Mouse (Mus musculus): ENCODE measurements around the gene C1rl. TPM values are rescaled to one million over a fixed set of nuclear protein-coding genes. Genes with fewer than 3 reads are reported as not detected.

The C1rl gene
- polyA plus RNA-seq, 1 experiment from 2014 or later, result 0.38 TPM

GRCm38 (mm10) chr6:124449668-124450383 is 43.1 kb upstream of the C1rl start:
- Histone ChIP-seq H3K4me1 (ENCODE audit: control insufficient read depth, insufficient read depth, low read length) (no peaks in the 10 kb centered on the region), H3K4me2 (ENCODE audit: low read depth, low read length) (no peak overlapping the region), H3K9ac (replicated peaks; ENCODE audit: low read length) (no peak overlapping the region), H3K4me3 (ENCODE audit: low read depth, low read length) (no peak overlapping the region), H3K9me3 (replicated peaks; ENCODE audit: control insufficient read depth, low read length) (no peaks in the 10 kb centered on the region), H3K27me3 (ENCODE audit: control insufficient read depth, insufficient read depth, low read length) (no peaks in the 10 kb centered on the region), H3K36me3 (replicated peaks; ENCODE audit: control insufficient read depth, insufficient read depth, low read depth, low read length) (no peaks in the 10 kb centered on the region), H3K27ac (replicated peaks; ENCODE audit: low read depth, low read length) (no peak overlapping the region)
- ATAC-seq (replicated peaks; ENCODE audit: insufficient number of reproducible peaks, low FRiP score, low TSS enrichment, low read depth), result no peak
- WGBS, result 81% methylated on average over 18 of the region's 18 CpGs
- no peak for DNase-seq (ENCODE audit: low spot score)

- no peak overlapping the region for H3K4me2 ChIP-seq (ENCODE audit: low read depth, low read length)
- DNase-seq (ENCODE audit: low spot score), result no peak
- H3K4me1 ChIP-seq (ENCODE audit: control insufficient read depth, insufficient read depth, low read length), result no peaks in the 10 kb centered on the region
- H3K36me3 ChIP-seq (replicated peaks; ENCODE audit: control insufficient read depth, insufficient read depth, low read depth, low read length), result no peaks in the 10 kb centered on the region
- H3K4me3 ChIP-seq (ENCODE audit: low read depth, low read length), result no peak overlapping the region
- no peaks in the 10 kb centered on the region for H3K9me3 ChIP-seq (replicated peaks; ENCODE audit: control insufficient read depth, low read length)
- ATAC-seq (replicated peaks; ENCODE audit: insufficient number of reproducible peaks, low FRiP score, low TSS enrichment, low read depth), result no peak
- 74% methylated on average over 3 of the region's 3 CpGs for WGBS
- no peaks in the 10 kb centered on the region for H3K27me3 ChIP-seq (ENCODE audit: control insufficient read depth, insufficient read depth, low read length)
- H3K27ac ChIP-seq (replicated peaks; ENCODE audit: low read depth, low read length), result no peak overlapping the region
- no peak overlapping the region for H3K9ac ChIP-seq (replicated peaks; ENCODE audit: low read length)
These were observed 40.9 kb upstream of the C1rl start for GRCm38 (mm10) chr6:124451995-124452394.

GRCm38 (mm10) chr6:124453756-124454155 is 39.2 kb upstream of the C1rl start:
- no peaks in the 10 kb centered on the region for H3K4me1 ChIP-seq (ENCODE audit: control insufficient read depth, insufficient read depth, low read length)
- H3K27ac ChIP-seq (replicated peaks; ENCODE audit: low read depth, low read length), result no peak overlapping the region
- no peaks in the 10 kb centered on the region for H3K36me3 ChIP-seq (replicated peaks; ENCODE audit: control insufficient read depth, insufficient read depth, low read depth, low read length)
- ATAC-seq (replicated peaks; ENCODE audit: insufficient number of reproducible peaks, low FRiP score, low TSS enrichment, low read depth) (no peak), DNase-seq (ENCODE audit: low spot score) (peak; percentile 7)
- no peaks in the 10 kb centered on the region for H3K27me3 ChIP-seq (ENCODE audit: control insufficient read depth, insufficient read depth, low read length)
- whole genome bisulfite sequencing, result 50% methylated on average over 4 of the region's 4 CpGs
- H3K9me3 ChIP-seq (replicated peaks; ENCODE audit: control insufficient read depth, low read length), result no peaks in the 10 kb centered on the region
- no peak overlapping the region for H3K4me2 ChIP-seq (ENCODE audit: low read depth, low read length)
- H3K9ac ChIP-seq (replicated peaks; ENCODE audit: low read length), result no peak overlapping the region
- H3K4me3 ChIP-seq (ENCODE audit: low read depth, low read length), result no peak overlapping the region

- Histone ChIP-seq H3K4me3 (ENCODE audit: low read depth, low read length) (no peak overlapping the region), H3K36me3 (replicated peaks; ENCODE audit: control insufficient read depth, insufficient read depth, low read depth, low read length) (no peaks in the 10 kb centered on the region), H3K4me2 (ENCODE audit: low read depth, low read length) (no peak overlapping the region), H3K9ac (replicated peaks; ENCODE audit: low read length) (no peak overlapping the region), H3K27me3 (ENCODE audit: control insufficient read depth, insufficient read depth, low read length) (no peaks in the 10 kb centered on the region), H3K27ac (replicated peaks; ENCODE audit: low read depth, low read length) (no peak overlapping the region), H3K9me3 (replicated peaks; ENCODE audit: control insufficient read depth, low read length) (no peaks in the 10 kb centered on the region), H3K4me1 (ENCODE audit: control insufficient read depth, insufficient read depth, low read length) (no peaks in the 10 kb centered on the region)
- WGBS, result 85% methylated on average over 5 of the region's 5 CpGs
- no peak for DNase-seq (ENCODE audit: low spot score)
- ATAC-seq (replicated peaks; ENCODE audit: insufficient number of reproducible peaks, low FRiP score, low TSS enrichment, low read depth), result no peak
These were observed 36.7 kb upstream of the C1rl start for GRCm38 (mm10) chr6:124456243-124456642.

GRCm38 (mm10) chr6:124457827-124458226 is 35.1 kb upstream of the C1rl start:
- Histone ChIP-seq H3K36me3 (replicated peaks; ENCODE audit: control insufficient read depth, insufficient read depth, low read depth, low read length) (no peaks in the 10 kb centered on the region), H3K27ac (replicated peaks; ENCODE audit: low read depth, low read length) (no peak overlapping the region), H3K4me3 (ENCODE audit: low read depth, low read length) (no peak overlapping the region), H3K9ac (replicated peaks; ENCODE audit: low read length) (no peak overlapping the region), H3K27me3 (ENCODE audit: control insufficient read depth, insufficient read depth, low read length) (no peaks in the 10 kb centered on the region), H3K4me1 (ENCODE audit: control insufficient read depth, insufficient read depth, low read length) (no peaks in the 10 kb centered on the region), H3K4me2 (ENCODE audit: low read depth, low read length) (no peak overlapping the region), H3K9me3 (replicated peaks; ENCODE audit: control insufficient read depth, low read length) (no peaks in the 10 kb centered on the region)
- ATAC-seq (replicated peaks; ENCODE audit: insufficient number of reproducible peaks, low FRiP score, low TSS enrichment, low read depth), result no peak
- whole genome bisulfite sequencing, result 88% methylated on average over 5 of the region's 5 CpGs
- no peak for DNase-seq (ENCODE audit: low spot score)

- no peaks in the 10 kb centered on the region for H3K27me3 ChIP-seq (ENCODE audit: control insufficient read depth, insufficient read depth, low read length)
- no peak for ATAC-seq (replicated peaks; ENCODE audit: insufficient number of reproducible peaks, low FRiP score, low TSS enrichment, low read depth)
- no peak overlapping the region for H3K9ac ChIP-seq (replicated peaks; ENCODE audit: low read length)
- WGBS, result 92% methylated on average over 11 of the region's 11 CpGs
- H3K27ac ChIP-seq (replicated peaks; ENCODE audit: low read depth, low read length), result no peak overlapping the region
- no peaks in the 10 kb centered on the region for H3K9me3 ChIP-seq (replicated peaks; ENCODE audit: control insufficient read depth, low read length)
- H3K36me3 ChIP-seq (replicated peaks; ENCODE audit: control insufficient read depth, insufficient read depth, low read depth, low read length), result no peaks in the 10 kb centered on the region
- no peak overlapping the region for H3K4me3 ChIP-seq (ENCODE audit: low read depth, low read length)
- DNase-seq (ENCODE audit: low spot score), result no peak
- H3K4me1 ChIP-seq (ENCODE audit: control insufficient read depth, insufficient read depth, low read length), result no peaks in the 10 kb centered on the region
- no peak overlapping the region for H3K4me2 ChIP-seq (ENCODE audit: low read depth, low read length)
These were observed 34.4 kb upstream of the C1rl start for GRCm38 (mm10) chr6:124458505-124458904.

- no peak overlapping the region for H3K4me3 ChIP-seq (ENCODE audit: low read depth, low read length)
- H3K4me1 ChIP-seq (ENCODE audit: control insufficient read depth, insufficient read depth, low read length), result no peaks in the 10 kb centered on the region
- DNase-seq (ENCODE audit: low spot score) (no peak), ATAC-seq (replicated peaks; ENCODE audit: insufficient number of reproducible peaks, low FRiP score, low TSS enrichment, low read depth) (no peak)
- no peaks in the 10 kb centered on the region for H3K9me3 ChIP-seq (replicated peaks; ENCODE audit: control insufficient read depth, low read length)
- H3K9ac ChIP-seq (replicated peaks; ENCODE audit: low read length), result no peak overlapping the region
- H3K4me2 ChIP-seq (ENCODE audit: low read depth, low read length), result no peak overlapping the region
- no peaks in the 10 kb centered on the region for H3K36me3 ChIP-seq (replicated peaks; ENCODE audit: control insufficient read depth, insufficient read depth, low read depth, low read length)
- WGBS, result 88% methylated on average over 4 of the region's 4 CpGs
- H3K27ac ChIP-seq (replicated peaks; ENCODE audit: low read depth, low read length), result no peak overlapping the region
- H3K27me3 ChIP-seq (ENCODE audit: control insufficient read depth, insufficient read depth, low read length), result no peaks in the 10 kb centered on the region
These were observed 33.5 kb upstream of the C1rl start for GRCm38 (mm10) chr6:124459388-124459787.

GRCm38 (mm10) chr6:124463881-124464291 is 29.0 kb upstream of the C1rl start:
- Histone ChIP-seq H3K9me3 (replicated peaks; ENCODE audit: control insufficient read depth, low read length) (no peaks in the 10 kb centered on the region), H3K27ac (replicated peaks; ENCODE audit: low read depth, low read length) (no peak overlapping the region), H3K4me1 (ENCODE audit: control insufficient read depth, insufficient read depth, low read length) (no peaks in the 10 kb centered on the region), H3K9ac (replicated peaks; ENCODE audit: low read length) (peak overlapping the region; percentile 28), H3K36me3 (replicated peaks; ENCODE audit: control insufficient read depth, insufficient read depth, low read depth, low read length) (no peaks in the 10 kb centered on the region), H3K4me3 (ENCODE audit: low read depth, low read length) (peak overlapping the region; percentile 39), H3K27me3 (ENCODE audit: control insufficient read depth, insufficient read depth, low read length) (no peaks in the 10 kb centered on the region), H3K4me2 (ENCODE audit: low read depth, low read length) (peak overlapping the region; percentile 73)
- no peak for ATAC-seq (replicated peaks; ENCODE audit: insufficient number of reproducible peaks, low FRiP score, low TSS enrichment, low read depth)
- DNase-seq (ENCODE audit: low spot score), result no peak
- WGBS, result 27% methylated on average over 8 of the region's 8 CpGs
